Mouse (Mus musculus) heart, embryonic 13.5 days (tissue): ENCODE data around the gene Sfn. TPM values are rescaled to one million over a fixed set of nuclear protein-coding genes. Genes with fewer than 3 reads are reported as not detected.
"Not testable (repeated sequence)": the region's sequence is repeated elsewhere in the genome, so short reads cannot be mapped to it uniquely, and the experiment has no call there.

ENCODE experiments used
- ATAC-seq: fragments of 200-750 bp; cut with Nextera tagmentation; 2 replicates; pipeline ENCODE4 v1.8.0; 2017; ENCODE audit warnings: moderate TSS enrichment; ENCODE audit not compliant: insufficient number of reproducible peaks, low FRiP score, low TSS enrichment; ENCODE audit errors: extremely low read depth
- H3K27ac ChIP-seq: fragments of 300-500 bp; sonication (generic); replicated peaks from 2 replicates; pipeline ENCODE4 v1.5.1; 2015; ENCODE audit warnings: moderate library complexity, mild to moderate bottlenecking, inconsistent platforms
- H3K27me3 ChIP-seq: fragments of 300-500 bp; sonication (generic); replicated peaks from 2 replicates; pipeline ENCODE4 v1.6.1; 2015; ENCODE audit warnings: mild to moderate bottlenecking, inconsistent platforms
- H3K36me3 ChIP-seq: fragments of 300-500 bp; sonication (generic); 2 replicates; pipeline ENCODE4 v1.6.1; 2015; ENCODE audit warnings: mild to moderate bottlenecking, inconsistent platforms
- H3K4me1 ChIP-seq: fragments of 300-500 bp; sonication (generic); 2 replicates; pipeline ENCODE4 v1.6.1; 2015; ENCODE audit warnings: inconsistent platforms
- H3K4me2 ChIP-seq: fragments of 300-500 bp; sonication (generic); 2 replicates; pipeline ENCODE4 v1.6.1; 2015; ENCODE audit warnings: inconsistent platforms, mild to moderate bottlenecking, moderate library complexity
- H3K4me3 ChIP-seq: fragments of 300-500 bp; sonication (generic); 2 replicates; pipeline ENCODE4 v1.5.1; 2015; ENCODE audit warnings: moderate library complexity, mild to moderate bottlenecking, inconsistent platforms
- H3K9ac ChIP-seq: fragments of 300-500 bp; sonication (generic); 2 replicates; pipeline ENCODE4 v1.6.1; 2015; ENCODE audit warnings: inconsistent platforms, mild to moderate bottlenecking, moderate library complexity
- H3K9me3 ChIP-seq: fragments of 300-500 bp; sonication (generic); 2 replicates; pipeline ENCODE4 v1.6.1; 2016; ENCODE audit warnings: inconsistent platforms
- WGBS: fragments of 180-500 bp; shearing (Covaris S2); methylation state at CpG from one replicate; pipeline ENCODE4 v1.1.7; 2015; ENCODE audit warnings: mixed read lengths; 5-methylcytosine and 5-hydroxymethylcytosine counted together
- polyA plus RNA-seq: library from polyadenylated mRNA; unstranded; fragments of >200 nt; fragmentation: Nextera tagmentation; extraction: Ambion mirVana; gene quantifications from 2 replicates; pipeline ENCODE4 v1.2.1, GENCODE M21; 2015

Gene Sfn
- polyA plus RNA-seq, result 1.2 and 2.9 TPM in 2 replicates

DNA sequence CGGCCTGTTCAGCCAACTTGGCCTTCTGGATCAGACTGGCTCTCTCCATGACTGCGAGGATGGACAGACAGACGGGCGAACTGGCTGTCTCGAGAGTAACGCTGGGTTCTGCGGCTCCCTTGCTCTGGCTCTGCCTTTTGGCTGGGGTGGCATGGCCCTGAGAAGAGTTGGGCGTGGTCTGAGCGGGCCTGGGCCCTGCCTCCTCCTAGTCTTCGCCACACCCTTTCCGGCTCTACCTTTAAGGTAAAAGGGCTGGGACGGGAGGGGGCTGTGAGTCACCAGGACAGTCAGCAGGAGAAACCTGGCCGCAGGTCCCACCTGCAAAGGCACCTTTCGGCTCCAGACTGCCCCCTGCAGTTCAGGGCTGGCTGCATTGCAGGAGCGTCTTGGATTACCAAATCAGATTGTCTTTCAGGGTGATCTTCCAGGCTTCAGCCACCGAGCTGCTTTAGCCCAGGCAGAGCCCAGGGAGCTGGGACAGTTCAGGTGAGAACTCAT lies at the start of gene Sfn:
Gene Sfn, minus strand, starts transcription at position 448 of the 498 bp plus-strand sequence.
- ATAC-seq, result no peak
- Histone ChIP-seq H3K4me1 (peaks cover 22% of the 10 kb centered on the region), H3K4me2 (peak within 1 kb of the TSS; percentile 66), H3K9ac (peak within 1 kb of the TSS; percentile 63), H3K36me3 (peaks cover 27% of the 10 kb centered on the region), H3K4me3 (peak within 1 kb of the TSS; percentile 42), H3K27ac (no peak within 1 kb of the TSS), H3K27me3 (peaks cover 60% of the 10 kb centered on the region), H3K9me3 (no peaks in the 10 kb centered on the region)
- 5% methylated on average over 16 of the region's 16 CpGs for WGBS

DNA sequence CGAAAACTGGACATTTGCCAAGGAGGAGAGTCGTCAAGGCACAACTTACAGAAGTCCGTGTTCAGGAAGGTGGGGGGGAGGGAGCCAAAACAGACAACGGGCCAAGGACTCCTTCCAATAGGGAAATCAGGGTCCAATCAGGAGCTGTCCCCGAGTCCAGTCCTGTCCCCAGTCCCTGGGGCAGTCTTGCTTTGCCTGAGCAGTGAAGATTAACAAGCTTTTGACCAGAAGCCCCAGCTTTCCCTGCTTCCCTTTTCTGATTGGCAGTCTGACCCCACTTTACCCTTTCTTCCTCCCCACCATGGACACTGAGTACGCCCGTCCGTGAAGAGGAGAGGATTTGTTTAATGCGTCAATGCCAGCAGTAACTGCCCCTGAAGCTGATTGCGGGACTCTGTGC lies 49.5 kb upstream of the Sfn start:
- Histone ChIP-seq H3K4me3 (no peak overlapping the region), H3K36me3 (no peaks in the 10 kb centered on the region), H3K27ac (no peak overlapping the region), H3K27me3 (no peaks in the 10 kb centered on the region), H3K4me2 (no peak overlapping the region), H3K9ac (0 out of 2 replicates have a peak overlapping the region, but pooled peaks have one; percentile 7), H3K4me1 (peaks cover 4% of the 10 kb centered on the region), H3K9me3 (no peaks in the 10 kb centered on the region)
- WGBS, result 48% methylated on average over 10 of the region's 10 CpGs
- no peak for ATAC-seq

DNA sequence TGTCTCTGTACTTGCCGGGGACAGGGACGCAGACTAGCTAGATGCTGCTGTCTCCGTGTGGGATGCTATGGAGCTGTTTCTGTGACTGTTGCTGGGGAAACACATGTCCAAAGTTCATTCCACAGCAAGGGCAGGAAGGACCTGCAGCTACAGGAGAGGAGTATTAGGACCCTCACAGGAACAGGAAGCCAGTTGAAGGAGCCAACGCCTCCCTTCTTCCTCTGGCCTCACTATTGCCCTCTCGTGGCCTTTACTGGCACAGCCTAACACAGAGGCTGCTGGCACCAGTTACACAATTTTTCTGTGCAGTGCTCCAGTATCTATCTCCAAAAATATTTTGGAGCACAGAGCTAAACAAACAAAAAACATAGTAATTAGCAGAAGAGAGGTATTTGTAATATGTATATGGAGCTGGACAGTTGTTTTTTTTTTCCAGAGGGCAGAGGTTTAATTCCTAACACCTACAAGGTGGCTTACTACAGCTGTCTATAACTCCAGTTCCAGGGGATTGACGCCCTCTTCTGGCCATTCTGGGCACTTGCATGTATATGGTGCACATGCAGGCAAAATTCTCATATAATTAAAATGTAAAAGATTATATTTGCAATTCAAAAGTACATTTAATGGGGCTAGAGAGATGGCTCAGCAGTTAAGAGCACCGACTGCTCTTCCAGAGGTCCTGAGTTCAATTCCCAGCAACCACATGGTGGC lies 48.2 kb upstream of the Sfn start, which contains the start of gene Zdhhc18:
Gene Zdhhc18, minus strand, starts transcription at position 166 of the 711 bp plus-strand sequence.
- H3K4me2 ChIP-seq, result peak within 1 kb of the TSS; percentile 57
- H3K9me3 ChIP-seq, result no peaks in the 10 kb centered on the region; the same call in 1 of the 2 replicates
- 34% methylated on average over 7 of the region's 7 CpGs for WGBS
- H3K27ac ChIP-seq, result no peak within 1 kb of the TSS; the same call in 1 of the 2 replicates
- no peaks in the 10 kb centered on the region; the same call in 1 of the 2 replicates for H3K27me3 ChIP-seq
- H3K9ac ChIP-seq, result peak within 1 kb of the TSS; percentile 63; the same call in 1 of the 2 replicates
- peaks cover 4% of the 10 kb centered on the region for H3K4me1 ChIP-seq
- no peak for ATAC-seq
- peak within 1 kb of the TSS; percentile 40 for H3K4me3 ChIP-seq
- H3K36me3 ChIP-seq, result no peaks in the 10 kb centered on the region

DNA sequence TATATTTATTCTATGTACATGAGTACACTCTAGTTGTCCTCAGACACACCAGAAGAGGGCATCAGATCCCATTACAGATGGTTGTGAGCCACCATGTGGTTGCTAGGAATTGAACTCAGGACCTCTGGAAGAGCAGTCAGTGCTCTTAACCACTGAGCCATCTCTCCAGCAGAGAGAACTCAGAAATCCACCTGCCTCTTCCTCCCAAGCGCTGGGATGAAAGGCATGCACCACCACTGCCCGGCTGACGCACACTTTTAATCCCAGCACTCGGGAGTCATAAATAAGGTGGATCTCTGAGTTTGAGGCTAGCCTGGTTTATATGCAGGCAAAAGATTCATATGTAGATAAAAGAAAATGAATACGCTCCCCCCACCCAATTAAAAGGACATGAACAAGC lies 47.5 kb upstream of the Sfn start:
- H3K36me3 ChIP-seq, result not testable (repeated sequence)

DNA sequence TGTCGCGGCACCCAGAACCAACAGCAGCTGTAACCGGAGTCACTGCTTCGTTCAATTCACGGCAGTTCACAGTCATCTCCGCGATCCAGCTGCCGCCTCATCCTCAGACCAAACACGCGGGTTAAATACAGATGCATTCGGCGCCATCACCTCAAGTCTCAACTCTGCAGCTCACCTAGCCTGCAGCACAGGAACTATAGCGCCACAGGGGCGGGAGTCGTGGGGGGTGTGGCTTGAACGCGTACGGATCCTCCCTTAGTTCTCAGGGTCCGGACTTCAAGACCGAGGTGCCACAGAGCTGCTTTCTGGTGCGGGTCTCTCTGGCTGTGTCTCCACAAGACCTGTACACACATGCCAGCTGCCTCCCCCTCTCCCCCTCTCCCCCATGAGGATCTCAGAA lies 43.7 kb upstream of the Sfn start:
- peaks cover 13% of the 10 kb centered on the region; the same call in 1 of the 2 replicates for H3K9me3 ChIP-seq
- 35% methylated on average over 21 of the region's 21 CpGs for WGBS
- no peaks in the 10 kb centered on the region; the same call in 1 of the 2 replicates for H3K27me3 ChIP-seq
- no peak overlapping the region for H3K27ac ChIP-seq
- H3K36me3 ChIP-seq, result no peaks in the 10 kb centered on the region
- no peak overlapping the region for H3K9ac ChIP-seq
- H3K4me1 ChIP-seq, result peaks cover 8% of the 10 kb centered on the region; the same call in 1 of the 2 replicates
- peak overlapping the region; percentile 27; the same call in 1 of the 2 replicates for H3K4me2 ChIP-seq
- no peak overlapping the region for H3K4me3 ChIP-seq
- ATAC-seq, result no peak

More for the DNA sequence above, 47.5 kb upstream of the Sfn start:
- not testable (repeated sequence) for H3K27ac ChIP-seq, ATAC-seq, H3K4me1 ChIP-seq, H3K27me3 ChIP-seq, H3K9me3 ChIP-seq
- Histone ChIP-seq H3K4me2 (peak overlapping the region; percentile 57), H3K4me3 (peak overlapping the region; percentile 40), H3K9ac (peak overlapping the region; percentile 63; the same call in 1 of the 2 replicates)
- 78% methylated on average over 5 of the region's 5 CpGs for WGBS

DNA sequence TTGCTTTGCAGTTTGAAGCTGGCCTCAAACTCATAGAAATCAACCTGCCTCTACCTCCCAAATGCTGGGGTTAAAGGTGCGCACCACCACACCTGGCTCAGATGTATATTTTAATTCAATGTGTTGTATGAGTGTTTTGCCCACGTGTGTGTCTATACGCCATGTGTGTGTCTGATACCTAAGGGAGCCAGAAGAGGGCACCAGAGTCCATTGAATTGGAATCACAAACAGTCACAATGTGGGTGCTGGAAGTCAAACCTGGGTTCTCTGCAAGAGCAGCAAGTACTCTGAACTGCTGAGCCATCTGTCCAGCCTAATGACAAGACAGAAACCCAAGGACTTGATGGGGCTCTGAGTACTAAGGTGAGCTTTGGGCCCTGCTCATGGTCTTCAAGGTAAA lies 43.2 kb upstream of the Sfn start:
- no peaks in the 10 kb centered on the region; the same call in 1 of the 2 replicates for H3K27me3 ChIP-seq
- H3K4me1 ChIP-seq, result peaks cover 8% of the 10 kb centered on the region; the same call in 1 of the 2 replicates
- WGBS, result 79% methylated on average over 3 of the region's 3 CpGs
- no peak overlapping the region for H3K4me3 ChIP-seq
- H3K9ac ChIP-seq, result no peak overlapping the region
- H3K27ac ChIP-seq, result no peak overlapping the region
- peaks cover 13% of the 10 kb centered on the region; the same call in 1 of the 2 replicates for H3K9me3 ChIP-seq
- no peak overlapping the region for H3K4me2 ChIP-seq
- no peaks in the 10 kb centered on the region for H3K36me3 ChIP-seq
- ATAC-seq, result no peak

DNA sequence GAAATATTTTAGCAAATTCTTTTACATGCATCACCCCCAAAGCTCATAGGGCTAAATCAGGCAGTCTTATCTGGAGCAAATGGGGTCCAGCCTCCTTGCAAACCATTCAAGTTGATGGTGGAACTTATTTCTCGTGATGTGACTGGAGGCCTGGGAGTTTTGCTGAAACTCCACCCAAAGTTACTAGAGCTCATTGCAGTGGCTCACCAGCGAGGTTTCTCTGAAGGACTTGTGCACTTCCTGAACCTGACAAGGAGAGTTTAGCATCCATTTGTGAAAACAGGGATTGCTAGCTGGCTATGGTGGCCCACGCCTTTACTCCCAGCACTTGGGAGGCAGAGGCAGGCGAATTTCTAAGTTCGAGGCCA lies 32.1 kb upstream of the Sfn start:
- 78% methylated on average over 5 of the region's 5 CpGs for WGBS
- Histone ChIP-seq H3K27me3 (no peaks in the 10 kb centered on the region), H3K4me1 (peaks cover 35% of the 10 kb centered on the region), H3K27ac (no peak overlapping the region), H3K4me3 (no peak overlapping the region), H3K36me3 (no peaks in the 10 kb centered on the region), H3K4me2 (peak overlapping the region; percentile 82), H3K9me3 (no peaks in the 10 kb centered on the region), H3K9ac (peak overlapping the region; percentile 96)
- ATAC-seq, result no peak

DNA sequence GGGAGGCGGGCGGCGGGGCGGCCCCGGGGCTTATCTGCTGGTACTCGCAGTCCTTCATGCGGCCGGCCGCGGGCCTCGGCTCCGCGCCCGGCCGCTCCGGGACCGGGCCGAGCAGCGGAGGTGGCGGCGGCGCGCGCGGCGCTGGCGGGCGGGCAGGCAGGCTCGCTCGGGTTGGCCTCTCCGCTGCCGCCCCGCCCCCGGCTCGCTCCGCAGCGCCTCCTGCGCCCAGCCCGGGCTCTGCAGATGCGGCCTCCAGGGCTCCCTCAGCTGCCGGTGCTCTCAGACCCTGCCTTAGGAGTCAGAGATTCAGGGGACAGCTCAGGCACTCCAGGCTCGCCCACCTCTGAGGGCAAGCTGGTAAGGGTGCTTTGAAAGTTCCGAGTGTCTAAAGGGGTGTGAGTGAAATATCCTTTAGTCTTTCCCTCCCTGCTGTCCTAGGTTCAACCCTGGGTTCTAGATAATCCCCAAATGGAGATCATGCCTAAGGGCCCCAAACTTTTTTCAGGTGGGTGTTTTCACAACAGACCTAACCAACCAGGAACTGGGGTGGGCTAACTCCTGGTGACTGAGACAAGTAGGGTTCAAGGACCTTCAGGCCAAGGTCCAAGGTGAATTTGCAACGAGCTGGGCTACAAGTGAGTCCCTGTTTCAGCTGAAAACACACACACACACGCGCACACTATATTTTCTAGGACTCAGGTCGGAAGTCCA lies 31.5 kb upstream of the Sfn start:
- Histone ChIP-seq H3K4me1 (peaks cover 35% of the 10 kb centered on the region), H3K9ac (peak overlapping the region; percentile 96), H3K4me2 (peak overlapping the region; percentile 82), H3K27ac (peak overlapping the region; percentile 72), H3K9me3 (no peaks in the 10 kb centered on the region), H3K36me3 (no peaks in the 10 kb centered on the region), H3K27me3 (no peaks in the 10 kb centered on the region), H3K4me3 (peak overlapping the region; percentile 84)
- WGBS, result 9% methylated on average over 35 of the region's 47 CpGs
- ATAC-seq, result peak; percentile 61; the same call in 1 of the 2 replicates

DNA sequence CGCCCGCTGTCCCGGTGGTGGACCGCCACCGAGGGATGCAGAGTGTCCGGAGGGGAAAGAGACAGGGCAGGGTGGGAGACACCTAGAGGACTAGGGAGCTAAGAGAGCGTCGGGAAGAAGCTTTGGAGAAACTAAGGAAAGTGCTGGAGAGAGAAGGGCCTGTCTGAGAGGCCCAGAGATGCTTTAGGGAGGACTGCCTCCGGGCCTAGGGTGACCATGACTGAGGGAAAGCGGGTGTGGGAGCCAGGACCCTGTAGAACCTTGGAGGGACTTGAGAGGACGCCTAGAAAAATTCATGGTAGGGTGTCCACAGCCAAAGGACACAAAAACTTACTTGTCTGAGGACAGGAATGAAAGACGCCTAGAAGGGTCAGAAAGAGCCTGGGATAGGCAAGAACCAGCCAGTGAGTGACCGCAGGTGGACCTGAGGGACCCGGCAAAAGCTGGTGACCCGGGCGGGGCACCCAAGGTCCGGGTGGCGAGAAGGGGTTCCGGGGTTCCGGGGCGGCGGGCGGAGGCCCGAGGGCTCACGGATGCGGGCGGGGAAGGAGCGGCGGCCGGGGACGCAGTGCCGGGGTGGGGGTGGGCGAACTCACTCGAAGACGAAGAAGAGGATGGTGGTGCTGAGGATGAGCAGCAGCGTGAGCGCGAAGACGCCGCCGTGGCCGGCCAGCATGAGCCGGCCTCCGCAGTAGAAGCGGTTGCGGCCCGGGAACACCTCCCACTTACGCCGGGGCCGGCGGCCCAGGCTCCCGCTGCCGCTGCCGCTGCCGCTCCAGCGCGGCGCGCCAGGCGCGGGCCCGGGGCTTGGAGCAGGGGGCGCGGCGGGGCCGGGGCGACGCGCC lies 30.7 kb upstream of the Sfn start:
- peak; percentile 32; the same call in 1 of the 2 replicates for ATAC-seq
- 1% methylated on average over 67 of the region's 69 CpGs for WGBS
- H3K4me1 ChIP-seq, result peaks cover 35% of the 10 kb centered on the region
- peak overlapping the region; percentile 82 for H3K4me2 ChIP-seq
- H3K9me3 ChIP-seq, result no peaks in the 10 kb centered on the region
- peak overlapping the region; percentile 96 for H3K9ac ChIP-seq
- no peaks in the 10 kb centered on the region for H3K27me3 ChIP-seq
- peak overlapping the region; percentile 72 for H3K27ac ChIP-seq
- peak overlapping the region; percentile 84 for H3K4me3 ChIP-seq
- no peaks in the 10 kb centered on the region for H3K36me3 ChIP-seq

DNA sequence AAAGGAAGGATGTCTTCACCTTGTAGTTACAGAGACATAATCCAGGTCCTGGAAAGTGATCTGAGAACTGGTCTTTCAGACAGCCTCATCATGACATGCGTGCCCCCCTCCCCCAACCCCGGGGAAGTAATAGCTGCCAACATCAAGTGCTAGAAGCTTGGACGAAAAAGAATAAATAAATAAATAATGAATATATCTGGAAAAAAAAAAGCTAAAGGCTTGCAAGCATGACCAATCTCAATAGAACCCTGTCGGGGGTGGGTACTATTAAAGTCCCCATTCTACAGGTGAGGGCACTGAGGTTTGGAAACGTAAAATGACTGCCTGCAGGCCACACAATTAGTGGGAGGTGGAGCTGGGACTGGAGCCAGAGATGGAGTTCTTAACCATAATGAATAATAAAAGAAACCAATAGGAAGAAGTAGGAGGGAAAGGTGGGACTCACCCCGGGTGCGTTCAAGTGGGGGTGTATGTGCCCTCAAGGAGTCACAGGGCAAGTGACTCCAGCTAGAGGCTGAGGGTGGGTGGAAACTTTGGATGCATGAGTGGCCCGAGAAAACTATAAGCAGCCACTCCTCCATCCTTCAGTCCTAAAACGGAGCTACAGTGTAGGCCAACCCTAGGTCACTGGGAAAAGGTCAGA lies 29.9 kb upstream of the Sfn start:
- H3K4me1 ChIP-seq, result peaks cover 35% of the 10 kb centered on the region
- no peaks in the 10 kb centered on the region for H3K27me3 ChIP-seq
- 45% methylated on average over 9 of the region's 9 CpGs for WGBS
- peak overlapping the region; percentile 84 for H3K4me3 ChIP-seq
- H3K36me3 ChIP-seq, result peaks cover 3% of the 10 kb centered on the region
- H3K9me3 ChIP-seq, result no peaks in the 10 kb centered on the region
- peak overlapping the region; percentile 82 for H3K4me2 ChIP-seq
- H3K27ac ChIP-seq, result no peak overlapping the region
- peak overlapping the region; percentile 96 for H3K9ac ChIP-seq
- ATAC-seq, result no peak
